Mouse (Mus musculus): Measurements from ENCODE around the gene Caln1. TPM values are rescaled to one million over a fixed set of nuclear protein-coding genes. Genes with fewer than 3 reads are reported as not detected.

Gene Caln1
- total and polyA plus RNA-seq, 3 experiments = not detected

DNA sequence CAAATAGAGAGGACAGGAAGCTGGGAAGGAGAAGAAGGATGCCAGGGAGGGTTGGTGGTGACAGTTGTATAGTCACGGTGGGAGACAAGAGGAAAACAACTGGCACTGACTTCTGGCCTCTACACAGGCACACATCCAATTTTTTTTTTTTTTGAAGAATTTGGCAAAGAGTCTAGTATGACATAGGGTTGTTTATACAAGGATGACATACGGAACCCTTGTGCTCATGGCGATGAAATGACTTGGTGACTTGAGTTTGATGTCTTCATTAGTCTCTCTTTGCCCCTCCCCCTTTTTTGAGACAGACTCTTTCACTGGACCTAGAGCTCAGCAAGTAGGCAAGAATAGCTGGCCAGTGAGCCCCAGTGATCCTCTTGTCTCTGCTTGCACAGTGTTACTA, 322.1 kb downstream of the Caln1 start:
- H3K36me3 ChIP-seq (ENCODE audit: control insufficient read depth in 1 of 2, insufficient read depth in 2 of 2, low read length in 2 of 2) = no peaks in the 10 kb centered on the region
- no peak for TF ChIP-seq CHD1 (IDR thresholded peaks at IDR 0.05; ENCODE audit: low read depth, low read length)
- no peak for TF ChIP-seq SIN3A (IDR thresholded peaks at IDR 0.05; ENCODE audit: low read length)
- no peak for TF ChIP-seq ZNF384 (IDR thresholded peaks at IDR 0.05; ENCODE audit: low read depth, low read length)
- no peak for TF ChIP-seq TCF12 (IDR thresholded peaks at IDR 0.05; ENCODE audit: low read depth, low read length)
- TF ChIP-seq EP300 (IDR thresholded peaks at IDR 0.05; ENCODE audit: low read depth in 1 of 2, low read length in 2 of 2) = no peak
- no peak for TF ChIP-seq ZKSCAN1 (IDR thresholded peaks at IDR 0.05; ENCODE audit: low read depth, low read length)
- no peak for TF ChIP-seq JUND (IDR thresholded peaks at IDR 0.05; ENCODE audit: low read depth, low read length)
- TF ChIP-seq NELFE (IDR thresholded peaks at IDR 0.05; ENCODE audit: low read depth, low read length) = no peak
- no peak for TF ChIP-seq UBTF (IDR thresholded peaks at IDR 0.05; ENCODE audit: borderline replicate concordance, insufficient read depth, low read depth, low read length)
- TF ChIP-seq MYC (IDR thresholded peaks at IDR 0.05; ENCODE audit: low read depth, low read length) = no peak
- TF ChIP-seq MEF2A (IDR thresholded peaks at IDR 0.05; ENCODE audit: extremely low read depth, insufficient replicate concordance, low read depth, low read length, poor library complexity, severe bottlenecking) = no peak
- no peak for TF ChIP-seq MAZ (IDR thresholded peaks at IDR 0.05; ENCODE audit: low read depth, low read length)
- TF ChIP-seq NRF1 (IDR thresholded peaks at IDR 0.05; ENCODE audit: insufficient read depth, low read depth, low read length, poor library complexity, severe bottlenecking) = no peak
- TF ChIP-seq USF1 (IDR thresholded peaks at IDR 0.05; ENCODE audit: low read depth, low read length) = no peak
- no peak for TF ChIP-seq RAD21 (IDR thresholded peaks at IDR 0.05; ENCODE audit: low read depth, low read length)
- TF ChIP-seq RCOR1 (IDR thresholded peaks at IDR 0.05; ENCODE audit: low read depth, low read length) = no peak
- TF ChIP-seq TAL1 (IDR thresholded peaks at IDR 0.05; ENCODE audit: low read length) = no peak
- no peaks in the 10 kb centered on the region for H3K27me3 ChIP-seq (ENCODE audit: control insufficient read depth in 1 of 2, insufficient read depth in 2 of 2, low read length in 2 of 2)
- H3K4me1 ChIP-seq (ENCODE audit: control insufficient read depth in 1 of 2, insufficient read depth in 2 of 2, low read length in 2 of 2) = no peaks in the 10 kb centered on the region
- no peaks in the 10 kb centered on the region for H3K9me3 ChIP-seq (replicated peaks; ENCODE audit: insufficient read depth, low read length)
- DNase-seq (ENCODE audit: low read depth, low spot score) = no peak
- no peaks in the 10 kb centered on the region for H3K79me2 ChIP-seq (ENCODE audit: control insufficient read depth, insufficient read depth, low read length, poor library complexity)
- no peak overlapping the region for H3K9ac ChIP-seq (ENCODE audit: control insufficient read depth, low read depth, low read length, poor library complexity, severe bottlenecking)
- no peak overlapping the region for H3K27ac ChIP-seq (ENCODE audit: control insufficient read depth, low read depth, low read length)
- H3K4me3 ChIP-seq (ENCODE audit: control insufficient read depth in 1 of 2, insufficient read depth in 1 of 2, low read depth in 2 of 2, low read length in 2 of 2) = no peak overlapping the region

- TF ChIP-seq MAX (IDR thresholded peaks at IDR 0.05; ENCODE audit: low read length) (no peak), MAZ (IDR thresholded peaks at IDR 0.05; ENCODE audit: low read depth, low read length) (no peak), BHLHE40 (IDR thresholded peaks at IDR 0.05; ENCODE audit: borderline replicate concordance, low read depth, low read length) (no peak), RAD21 (IDR thresholded peaks at IDR 0.05; ENCODE audit: low read depth, low read length) (no peak), POLR2AphosphoS5 (IDR thresholded peaks at IDR 0.05; ENCODE audit: borderline replicate concordance, low read depth, low read length) (no peak), CHD2 (IDR thresholded peaks at IDR 0.05; ENCODE audit: low read length) (no peak), POLR2AphosphoS2 (IDR thresholded peaks at IDR 0.05; ENCODE audit: low read length) (no peak)
- Histone ChIP-seq H3K9me3 (replicated peaks; ENCODE audit: insufficient read depth, low read length) (no peaks in the 10 kb centered on the region), H3K4me1 (ENCODE audit: control insufficient read depth in 1 of 2, insufficient read depth in 2 of 2, low read length in 2 of 2) (no peaks in the 10 kb centered on the region), H3K27ac (ENCODE audit: control insufficient read depth, low read depth, low read length) (no peak overlapping the region), H3K4me3 (ENCODE audit: control insufficient read depth in 1 of 2, insufficient read depth in 1 of 2, low read depth in 2 of 2, low read length in 2 of 2) (no peak overlapping the region), H3K36me3 (ENCODE audit: control insufficient read depth in 1 of 2, insufficient read depth in 2 of 2, low read length in 2 of 2) (no peaks in the 10 kb centered on the region), H3K79me2 (ENCODE audit: control insufficient read depth, insufficient read depth, low read length, poor library complexity) (no peaks in the 10 kb centered on the region), H3K9ac (ENCODE audit: control insufficient read depth, low read depth, low read length, poor library complexity, severe bottlenecking) (no peak overlapping the region), H3K27me3 (ENCODE audit: control insufficient read depth in 1 of 2, insufficient read depth in 2 of 2, low read length in 2 of 2) (no peaks in the 10 kb centered on the region)
- DNase-seq (ENCODE audit: low read depth, low spot score) = no peak
Measured at GRCm38 (mm10) chr5:130699476-130699875, 330.2 kb downstream of the Caln1 start.
